Mouse (Mus musculus) spleen, postnatal 14 days (tissue): ENCODE data around the gene Trmt10a.
A peak's percentile ranks its signal among the peaks of the same experiment; 100 is the strongest.

Experiments used
- DNase-seq, 2 experiments: peaks; one replicate each; pipeline ENCODE4 v3.0.0; 2021 to 2022; ENCODE audit warnings: low spot score in 2 of 2

Trmt10a gene

GRCm38 (mm10) chr3:138197556-138197955, 54.3 kb downstream of the Trmt10a start:
- DNase-seq = no peak

- DNase-seq = peak; percentile 35 to 72
Observed at GRCm38 (mm10) chr3:138197973-138198721, 54.9 kb downstream of the Trmt10a start.

- no peak for DNase-seq
Observed at GRCm38 (mm10) chr3:138198722-138199068, 55.4 kb downstream of the Trmt10a start.

GRCm38 (mm10) chr3:138208821-138209220, 65.6 kb downstream of the Trmt10a start:
- no peak for DNase-seq
